Mouse (Mus musculus) myocyte (in vitro differentiated cells): ENCODE measurements at regions not wholly inside any gene's neighbourhood (a gene's known extent, or its start where the extent isn't known, plus 50 kb on each side); places are given as distances from the start of the nearest gene placed in this dataset.

ENCODE experiments used
- H3K27me3 ChIP-seq: one replicate; pipeline ENCODE4 v1.6.1; 2011; ENCODE audit not compliant: control insufficient read depth, insufficient read depth, insufficient read length
- H3K36me3 ChIP-seq: one replicate; pipeline ENCODE4 v1.6.1; 2011; ENCODE audit not compliant: control insufficient read depth, insufficient read depth
- H3K4me2 ChIP-seq: one replicate; pipeline ENCODE4 v1.6.1; 2011; ENCODE audit warnings: low read depth, control low read depth
- H3K4me3 ChIP-seq: one replicate; pipeline ENCODE4 v1.5.1; 2011; ENCODE audit warnings: mild to moderate bottlenecking, control low read depth, moderate library complexity
- H3K79me2 ChIP-seq: one replicate; pipeline ENCODE4 v1.6.1; 2011; ENCODE audit not compliant: control insufficient read depth, insufficient read depth
- H3ac ChIP-seq: one replicate; pipeline ENCODE4 v1.6.1; 2011; ENCODE audit not compliant: control insufficient read depth, insufficient read length
- CEBPB ChIP-seq: IDR thresholded peaks from 2 replicates; pipeline ENCODE4 v1.6.1; 2011; ENCODE audit warnings: mild to moderate bottlenecking, moderate library complexity; ENCODE audit not compliant: poor library complexity, insufficient read depth, severe bottlenecking
- E2F4 ChIP-seq: IDR thresholded peaks from one replicate; pipeline ENCODE4 v1.6.1; 2011; ENCODE audit warnings: mild to moderate bottlenecking, control low read depth, moderate library complexity; ENCODE audit not compliant: insufficient read depth
- MAX ChIP-seq: IDR thresholded peaks from one replicate; pipeline ENCODE4 v1.6.1; 2011; ENCODE audit warnings: low read depth, mild to moderate bottlenecking, control low read depth
- MYOD1 ChIP-seq, 3 experiments: IDR thresholded peaks; one replicate each; pipeline ENCODE4 v1.6.1; 2011; ENCODE audit warnings: control low read depth in 2 of 3, low read depth in 2 of 3, mild to moderate bottlenecking in 2 of 3, moderate library complexity in 1 of 3; ENCODE audit not compliant: insufficient read length in 2 of 3, control insufficient read depth in 1 of 3
- MYOG ChIP-seq, 3 experiments: IDR thresholded peaks; one replicate each; pipeline ENCODE4 v1.6.1; 2011; ENCODE audit warnings: control low read depth in 2 of 3, low read depth in 2 of 3, mild to moderate bottlenecking in 2 of 3; ENCODE audit not compliant: insufficient read length in 2 of 3, control insufficient read depth in 1 of 3, insufficient read depth in 1 of 3
- POLR2A ChIP-seq: IDR thresholded peaks from one replicate; pipeline ENCODE4 v1.6.1; 2011; ENCODE audit warnings: low read depth, mild to moderate bottlenecking, control low read depth, moderate library complexity; ENCODE audit not compliant: insufficient read length
- POLR2AphosphoS2 ChIP-seq: IDR thresholded peaks from one replicate; pipeline ENCODE4 v1.6.1; 2011; ENCODE audit warnings: low read depth, control low read depth; ENCODE audit not compliant: insufficient read length
- REST ChIP-seq: IDR thresholded peaks from one replicate; pipeline ENCODE4 v1.6.1; 2011; ENCODE audit warnings: mild to moderate bottlenecking, control low read depth, moderate library complexity; ENCODE audit not compliant: insufficient read depth, insufficient read length
- SRF ChIP-seq: IDR thresholded peaks from one replicate; pipeline ENCODE4 v1.6.1; 2011; ENCODE audit warnings: low read depth; ENCODE audit not compliant: control insufficient read depth, insufficient read length
- TCF12 ChIP-seq: IDR thresholded peaks from one replicate; pipeline ENCODE4 v1.6.1; 2011; ENCODE audit warnings: mild to moderate bottlenecking, control low read depth; ENCODE audit not compliant: poor library complexity, insufficient read depth, severe bottlenecking
- TCF3 ChIP-seq: IDR thresholded peaks from one replicate; pipeline ENCODE4 v1.6.1; 2011; ENCODE audit warnings: low read depth, control low read depth; ENCODE audit not compliant: insufficient read length
- USF1 ChIP-seq: IDR thresholded peaks from one replicate; pipeline ENCODE4 v1.6.1; 2011; ENCODE audit warnings: low read depth, mild to moderate bottlenecking, control low read depth, moderate library complexity

DNA sequence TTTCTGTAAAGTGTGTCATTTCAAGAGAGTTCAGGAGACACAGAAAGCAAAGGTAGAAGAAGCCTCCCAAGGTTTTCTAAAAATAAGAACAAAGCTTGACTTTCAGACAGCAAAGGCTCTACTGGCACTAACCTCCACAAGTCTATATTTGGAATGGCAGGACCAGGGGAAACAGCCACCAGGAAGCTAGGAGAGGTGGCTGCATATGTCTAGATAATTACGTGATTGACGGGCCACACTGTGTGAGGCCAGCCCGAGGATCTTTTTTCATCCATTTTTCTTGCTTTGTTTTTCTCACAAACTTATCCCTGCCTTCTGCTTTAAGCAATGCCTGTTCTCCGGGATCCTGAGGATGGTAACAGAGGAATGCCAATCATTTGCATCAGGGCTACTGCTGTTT, 155.4 kb downstream of the Dyrk2 start:
- Histone ChIP-seq H3K4me2 (peak overlapping the region; percentile 20), H3K79me2 (no peaks in the 10 kb centered on the region), H3K36me3 (no peaks in the 10 kb centered on the region), H3ac (no peak overlapping the region), H3K4me3 (no peak overlapping the region), H3K27me3 (no peaks in the 10 kb centered on the region)
- no peak for TF ChIP-seq MAX
- TF ChIP-seq SRF, result no peak
- TF ChIP-seq POLR2AphosphoS2, result no peak
- TF ChIP-seq MYOD1 (IDR thresholded peaks at IDR 0.05; ENCODE audit: control insufficient read depth in 1 of 3, insufficient read length in 2 of 3, low read depth in 2 of 3), result no peak
- TF ChIP-seq MYOG (IDR thresholded peaks at IDR 0.05; ENCODE audit: control insufficient read depth in 1 of 3, insufficient read depth in 1 of 3, insufficient read length in 2 of 3, low read depth in 2 of 3), result no peak
- no peak for TF ChIP-seq POLR2A
- no peak for TF ChIP-seq USF1
- no peak for TF ChIP-seq E2F4

DNA sequence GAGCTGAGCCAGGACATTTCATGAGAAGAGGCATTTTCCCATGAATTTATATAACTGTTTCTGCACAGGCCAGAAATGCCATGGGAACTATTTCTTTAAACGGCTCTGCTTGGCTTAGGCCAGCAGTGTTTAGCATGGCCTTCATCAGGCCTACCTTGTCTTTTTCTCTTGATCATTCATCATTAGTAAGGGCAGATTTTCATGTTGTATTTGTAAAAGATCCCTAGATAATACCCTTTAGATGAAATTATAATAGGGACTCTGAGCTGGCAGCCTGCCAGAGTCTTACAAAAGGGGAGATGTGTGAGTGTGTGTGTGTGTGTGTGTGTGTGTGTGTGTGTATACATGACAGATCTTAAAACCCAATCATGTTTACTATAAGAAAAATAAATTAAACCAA, 149.4 kb downstream of the Dyrk2 start:
- Histone ChIP-seq H3ac (no peak overlapping the region), H3K27me3 (no peaks in the 10 kb centered on the region), H3K79me2 (no peaks in the 10 kb centered on the region), H3K4me2 (no peak overlapping the region), H3K36me3 (no peaks in the 10 kb centered on the region), H3K4me3 (no peak overlapping the region)
- TF ChIP-seq MYOD1 (IDR thresholded peaks at IDR 0.05; ENCODE audit: control insufficient read depth in 1 of 3, insufficient read length in 2 of 3, low read depth in 2 of 3) (no peak), SRF (no peak), POLR2AphosphoS2 (no peak), MYOG (IDR thresholded peaks at IDR 0.05; ENCODE audit: control insufficient read depth in 1 of 3, insufficient read depth in 1 of 3, insufficient read length in 2 of 3, low read depth in 2 of 3) (no peak), MAX (no peak), TCF3 (no peak), CEBPB (no peak), E2F4 (no peak), POLR2A (no peak), REST (no peak), TCF12 (no peak), USF1 (no peak)

DNA sequence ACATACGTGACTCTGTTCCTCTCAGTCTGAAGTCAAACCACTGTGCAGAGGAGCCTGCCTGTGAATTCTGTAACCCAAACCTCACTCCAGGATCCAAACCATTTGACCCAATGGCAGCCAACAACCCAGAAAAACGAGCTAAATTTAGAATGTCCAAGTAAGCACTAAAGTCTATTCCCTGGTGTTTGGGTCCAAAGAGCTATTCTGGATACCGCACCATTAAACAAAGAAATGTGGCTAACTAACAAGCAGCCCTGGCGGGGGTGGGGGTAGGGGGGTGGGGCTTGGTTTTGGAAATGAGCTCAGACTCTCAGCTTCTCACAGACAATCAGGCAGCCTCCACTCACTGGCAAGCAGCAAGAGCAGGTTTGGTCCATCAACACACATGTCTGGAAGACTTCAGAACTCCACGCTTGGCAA, 147.9 kb downstream of the Dyrk2 start:
- Histone ChIP-seq H3K79me2 (no peaks in the 10 kb centered on the region), H3K27me3 (no peaks in the 10 kb centered on the region), H3ac (no peak overlapping the region), H3K36me3 (no peaks in the 10 kb centered on the region), H3K4me3 (no peak overlapping the region), H3K4me2 (no peak overlapping the region)
- TF ChIP-seq REST (no peak), E2F4 (no peak), MAX (no peak), TCF3 (no peak), USF1 (no peak), POLR2AphosphoS2 (no peak), CEBPB (no peak), POLR2A (no peak), TCF12 (no peak), SRF (no peak), MYOG (IDR thresholded peaks at IDR 0.05; ENCODE audit: control insufficient read depth in 1 of 3, insufficient read depth in 1 of 3, insufficient read length in 2 of 3, low read depth in 2 of 3) (no peak), MYOD1 (IDR thresholded peaks at IDR 0.05; ENCODE audit: control insufficient read depth in 1 of 3, insufficient read length in 2 of 3, low read depth in 2 of 3) (no peak)

DNA sequence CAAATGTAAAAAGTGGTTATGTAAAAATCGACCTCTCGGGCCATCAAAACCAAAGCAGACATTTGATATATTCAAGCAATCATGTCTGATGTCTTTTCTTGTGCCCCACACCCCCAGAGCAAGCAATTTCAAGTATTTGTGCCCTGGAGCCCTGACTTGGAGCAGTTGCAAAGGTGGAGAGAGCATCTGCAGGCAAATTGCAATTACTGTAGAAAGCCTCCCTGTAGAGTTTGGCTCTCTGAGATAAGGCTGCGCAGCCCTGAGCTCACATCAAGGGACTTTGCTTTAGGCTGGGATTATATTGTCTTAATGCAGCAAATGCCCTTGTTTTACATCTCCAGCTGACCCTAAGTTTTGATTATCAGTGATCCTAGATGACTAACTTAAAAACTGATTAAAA, 147.3 kb downstream of the Dyrk2 start:
- Histone ChIP-seq H3K79me2 (no peaks in the 10 kb centered on the region), H3K4me3 (no peak overlapping the region), H3K4me2 (no peak overlapping the region), H3K27me3 (no peaks in the 10 kb centered on the region), H3ac (no peak overlapping the region), H3K36me3 (no peaks in the 10 kb centered on the region)
- TF ChIP-seq POLR2A (no peak), REST (no peak), MYOG (IDR thresholded peaks at IDR 0.05; ENCODE audit: control insufficient read depth in 1 of 3, insufficient read depth in 1 of 3, insufficient read length in 2 of 3, low read depth in 2 of 3) (no peak), TCF3 (no peak)

DNA sequence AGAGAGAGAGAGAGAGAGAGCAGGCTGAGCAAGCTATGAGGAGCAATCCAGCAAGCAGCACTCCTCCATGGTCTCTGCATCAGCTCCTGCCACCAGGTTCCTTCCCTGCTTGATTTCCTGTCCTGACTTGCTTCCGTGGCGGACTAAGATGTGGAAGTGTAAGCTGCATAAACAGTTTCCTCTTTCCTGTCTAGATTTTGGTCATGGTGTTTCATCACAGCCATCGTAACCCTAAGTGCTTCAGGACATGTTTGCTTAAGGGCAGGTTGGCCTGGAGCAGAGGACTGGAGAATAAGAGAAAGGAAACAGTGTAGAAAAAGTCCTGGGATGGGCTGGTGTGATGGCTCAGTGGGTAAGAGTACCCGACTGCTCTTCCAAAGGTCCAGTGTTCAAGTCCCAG, 133.9 kb downstream of the Dyrk2 start:
- Histone ChIP-seq H3K4me3 (no peak overlapping the region), H3K4me2 (no peak overlapping the region), H3K79me2 (no peaks in the 10 kb centered on the region), H3K27me3 (no peaks in the 10 kb centered on the region), H3K36me3 (no peaks in the 10 kb centered on the region), H3ac (no peak overlapping the region)
- TF ChIP-seq POLR2A (no peak), MAX (no peak)
